Mouse (Mus musculus): ENCODE results near the gene Jak3. TPM values are rescaled to one million over a fixed set of nuclear protein-coding genes. Genes with fewer than 3 reads are reported as not detected.

Gene Jak3
- polyA plus RNA-seq, 1 experiment from 2014 or later, result 0.99 TPM

- Histone ChIP-seq H3K4me3 (ENCODE audit: low read depth, low read length) (no peak overlapping the region), H3K27ac (ENCODE audit: low read depth, low read length) (no peak overlapping the region), H3K9ac (ENCODE audit: low read depth, low read length) (no peak overlapping the region), H3K9me3 (ENCODE audit: control insufficient read depth, low read length) (no peaks in the 10 kb centered on the region), H3K36me3 (ENCODE audit: control insufficient read depth, insufficient read depth, low read length) (no peaks in the 10 kb centered on the region), H3K4me2 (replicated peaks; ENCODE audit: low read depth, low read length) (no peak overlapping the region), H3K27me3 (ENCODE audit: control insufficient read depth, insufficient read depth, low read length) (no peaks in the 10 kb centered on the region; the same call in 1 of the 2 replicates), H3K4me1 (replicated peaks; ENCODE audit: control insufficient read depth, insufficient read depth, low read length) (peaks cover 18% of the 10 kb centered on the region)
- ATAC-seq (ENCODE audit: low FRiP score), result no peak
- 93% methylated on average over 12 of the region's 12 CpGs for WGBS
- no peak for DNase-seq (ENCODE audit: low spot score)
Observed at GRCm38 (mm10) chr8:71717096-71717495, 41.0 kb downstream of the Jak3 start.

GRCm38 (mm10) chr8:71718252-71718651 is 42.2 kb downstream of the Jak3 start:
- no peaks in the 10 kb centered on the region; the same call in 1 of the 2 replicates for H3K27me3 ChIP-seq (ENCODE audit: control insufficient read depth, insufficient read depth, low read length)
- H3K9ac ChIP-seq (ENCODE audit: low read depth, low read length), result no peak overlapping the region
- H3K27ac ChIP-seq (ENCODE audit: low read depth, low read length), result no peak overlapping the region
- ATAC-seq (ENCODE audit: low FRiP score) (no peak), DNase-seq (ENCODE audit: low spot score) (no peak)
- 28% methylated on average over 3 of the region's 3 CpGs for WGBS
- peaks cover 18% of the 10 kb centered on the region for H3K4me1 ChIP-seq (replicated peaks; ENCODE audit: control insufficient read depth, insufficient read depth, low read length)
- H3K4me3 ChIP-seq (ENCODE audit: low read depth, low read length), result no peak overlapping the region
- no peaks in the 10 kb centered on the region for H3K36me3 ChIP-seq (ENCODE audit: control insufficient read depth, insufficient read depth, low read length)
- no peak overlapping the region for H3K4me2 ChIP-seq (replicated peaks; ENCODE audit: low read depth, low read length)
- no peaks in the 10 kb centered on the region for H3K9me3 ChIP-seq (ENCODE audit: control insufficient read depth, low read length)

GRCm38 (mm10) chr8:71719218-71719617 is 43.1 kb downstream of the Jak3 start:
- H3K4me1 ChIP-seq (replicated peaks; ENCODE audit: control insufficient read depth, insufficient read depth, low read length), result peaks cover 18% of the 10 kb centered on the region
- no peak for ATAC-seq (ENCODE audit: low FRiP score)
- H3K27me3 ChIP-seq (ENCODE audit: control insufficient read depth, insufficient read depth, low read length), result no peaks in the 10 kb centered on the region; the same call in 1 of the 2 replicates
- no peaks in the 10 kb centered on the region for H3K9me3 ChIP-seq (ENCODE audit: control insufficient read depth, low read length)
- peak overlapping the region; percentile 24; the same call in 1 of the 2 replicates for H3K27ac ChIP-seq (ENCODE audit: low read depth, low read length)
- H3K36me3 ChIP-seq (ENCODE audit: control insufficient read depth, insufficient read depth, low read length), result no peaks in the 10 kb centered on the region
- no peak overlapping the region for H3K9ac ChIP-seq (ENCODE audit: low read depth, low read length)
- no peak overlapping the region for H3K4me3 ChIP-seq (ENCODE audit: low read depth, low read length)
- DNase-seq (ENCODE audit: low spot score), result no peak
- 73% methylated on average over 4 of the region's 4 CpGs for WGBS
- H3K4me2 ChIP-seq (replicated peaks; ENCODE audit: low read depth, low read length), result no peak overlapping the region

GRCm38 (mm10) chr8:71719928-71720457 is 43.9 kb downstream of the Jak3 start:
- no peak overlapping the region for H3K27ac ChIP-seq (ENCODE audit: low read depth, low read length)
- H3K36me3 ChIP-seq (ENCODE audit: control insufficient read depth, insufficient read depth, low read length), result no peaks in the 10 kb centered on the region
- H3K9ac ChIP-seq (ENCODE audit: low read depth, low read length), result no peak overlapping the region
- 27% methylated on average over 7 of the region's 7 CpGs for WGBS
- DNase-seq (ENCODE audit: low spot score), result peak; percentile 93
- no peaks in the 10 kb centered on the region; the same call in none of the 2 replicates for H3K27me3 ChIP-seq (ENCODE audit: control insufficient read depth, insufficient read depth, low read length)
- peak; percentile 83 for ATAC-seq (ENCODE audit: low FRiP score)
- no peak overlapping the region for H3K4me2 ChIP-seq (replicated peaks; ENCODE audit: low read depth, low read length)
- no peak overlapping the region for H3K4me3 ChIP-seq (ENCODE audit: low read depth, low read length)
- peaks cover 24% of the 10 kb centered on the region for H3K4me1 ChIP-seq (replicated peaks; ENCODE audit: control insufficient read depth, insufficient read depth, low read length)
- H3K9me3 ChIP-seq (ENCODE audit: control insufficient read depth, low read length), result no peaks in the 10 kb centered on the region

GRCm38 (mm10) chr8:71723047-71723551 is 47.0 kb downstream of the Jak3 start:
- WGBS, result 71% methylated on average over 14 of the region's 14 CpGs
- ATAC-seq (ENCODE audit: low FRiP score) (no peak), DNase-seq (ENCODE audit: low spot score) (no peak)
- peaks cover 26% of the 10 kb centered on the region for H3K4me1 ChIP-seq (replicated peaks; ENCODE audit: control insufficient read depth, insufficient read depth, low read length)
- H3K36me3 ChIP-seq (ENCODE audit: control insufficient read depth, insufficient read depth, low read length), result no peaks in the 10 kb centered on the region
- H3K27ac ChIP-seq (ENCODE audit: low read depth, low read length), result no peak overlapping the region
- H3K4me2 ChIP-seq (replicated peaks; ENCODE audit: low read depth, low read length), result no peak overlapping the region
- no peaks in the 10 kb centered on the region for H3K9me3 ChIP-seq (ENCODE audit: control insufficient read depth, low read length)
- H3K9ac ChIP-seq (ENCODE audit: low read depth, low read length), result no peak overlapping the region
- H3K27me3 ChIP-seq (ENCODE audit: control insufficient read depth, insufficient read depth, low read length), result no peaks in the 10 kb centered on the region; the same call in 1 of the 2 replicates
- no peak overlapping the region for H3K4me3 ChIP-seq (ENCODE audit: low read depth, low read length)

GRCm38 (mm10) chr8:71724389-71724788 is 48.3 kb downstream of the Jak3 start:
- Histone ChIP-seq H3K4me1 (replicated peaks; ENCODE audit: control insufficient read depth, insufficient read depth, low read length) (peaks cover 22% of the 10 kb centered on the region), H3K27me3 (ENCODE audit: control insufficient read depth, insufficient read depth, low read length) (no peaks in the 10 kb centered on the region; the same call in 1 of the 2 replicates), H3K36me3 (ENCODE audit: control insufficient read depth, insufficient read depth, low read length) (no peaks in the 10 kb centered on the region), H3K9ac (ENCODE audit: low read depth, low read length) (no peak overlapping the region), H3K9me3 (ENCODE audit: control insufficient read depth, low read length) (no peaks in the 10 kb centered on the region), H3K27ac (ENCODE audit: low read depth, low read length) (no peak overlapping the region), H3K4me2 (replicated peaks; ENCODE audit: low read depth, low read length) (no peak overlapping the region), H3K4me3 (ENCODE audit: low read depth, low read length) (no peak overlapping the region)
- 59% methylated on average over 4 of the region's 4 CpGs for WGBS
- DNase-seq (ENCODE audit: low spot score) (no peak), ATAC-seq (ENCODE audit: low FRiP score) (no peak)

GRCm38 (mm10) chr8:71725122-71725924 is 49.2 kb downstream of the Jak3 start, which contains the start of gene Fcho1:
Gene Fcho1 (minus strand): TSS chr8:71725716.
- Histone ChIP-seq H3K9ac (ENCODE audit: low read depth, low read length) (peak within 1 kb of the TSS; percentile 57), H3K36me3 (ENCODE audit: control insufficient read depth, insufficient read depth, low read length) (no peaks in the 10 kb centered on the region), H3K4me3 (ENCODE audit: low read depth, low read length) (peak within 1 kb of the TSS; percentile 70), H3K4me2 (replicated peaks; ENCODE audit: low read depth, low read length) (peak within 1 kb of the TSS; percentile 80), H3K27me3 (ENCODE audit: control insufficient read depth, insufficient read depth, low read length) (no peaks in the 10 kb centered on the region; the same call in 1 of the 2 replicates), H3K9me3 (ENCODE audit: control insufficient read depth, low read length) (no peaks in the 10 kb centered on the region), H3K4me1 (replicated peaks; ENCODE audit: control insufficient read depth, insufficient read depth, low read length) (peaks cover 14% of the 10 kb centered on the region), H3K27ac (ENCODE audit: low read depth, low read length) (no peak within 1 kb of the TSS)
- WGBS, result under 1% methylated on average over 50 of the region's 54 CpGs
- peak; percentile 81 for ATAC-seq (ENCODE audit: low FRiP score)
- peak; percentile 87 for DNase-seq (ENCODE audit: low spot score)

- Histone ChIP-seq H3K27me3 (ENCODE audit: control insufficient read depth, insufficient read depth, low read length) (no peaks in the 10 kb centered on the region; the same call in 1 of the 2 replicates), H3K36me3 (ENCODE audit: control insufficient read depth, insufficient read depth, low read length) (no peaks in the 10 kb centered on the region), H3K4me1 (replicated peaks; ENCODE audit: control insufficient read depth, insufficient read depth, low read length) (0 out of 2 replicates have a peak, but pooled peaks cover 8% of the 10 kb centered on the region), H3K9ac (ENCODE audit: low read depth, low read length) (peak overlapping the region; percentile 45; the same call in 1 of the 2 replicates), H3K4me2 (replicated peaks; ENCODE audit: low read depth, low read length) (peak overlapping the region; percentile 55), H3K9me3 (ENCODE audit: control insufficient read depth, low read length) (no peaks in the 10 kb centered on the region), H3K4me3 (ENCODE audit: low read depth, low read length) (peak overlapping the region; percentile 22), H3K27ac (ENCODE audit: low read depth, low read length) (peak overlapping the region; percentile 33; the same call in 1 of the 2 replicates)
- ATAC-seq (ENCODE audit: low FRiP score) (peak; percentile 23), DNase-seq (ENCODE audit: low spot score) (peak; percentile 59)
- WGBS, result 6% methylated on average over 19 of the region's 21 CpGs
Observed at GRCm38 (mm10) chr8:71728240-71728785, 52.2 kb downstream of the Jak3 start.

All from hindbrain, embryonic 11.5 days (tissue).